Mouse (Mus musculus): ENCODE results near the gene Dhx33. TPM values are rescaled to one million over a fixed set of nuclear protein-coding genes. Genes with fewer than 3 reads are reported as not detected.
A peak's percentile ranks its signal among the peaks of the same experiment; 100 is the strongest.

Gene Dhx33
- polyA plus RNA-seq, 1 experiment from 2014 or later, result 3.5 TPM

DNA sequence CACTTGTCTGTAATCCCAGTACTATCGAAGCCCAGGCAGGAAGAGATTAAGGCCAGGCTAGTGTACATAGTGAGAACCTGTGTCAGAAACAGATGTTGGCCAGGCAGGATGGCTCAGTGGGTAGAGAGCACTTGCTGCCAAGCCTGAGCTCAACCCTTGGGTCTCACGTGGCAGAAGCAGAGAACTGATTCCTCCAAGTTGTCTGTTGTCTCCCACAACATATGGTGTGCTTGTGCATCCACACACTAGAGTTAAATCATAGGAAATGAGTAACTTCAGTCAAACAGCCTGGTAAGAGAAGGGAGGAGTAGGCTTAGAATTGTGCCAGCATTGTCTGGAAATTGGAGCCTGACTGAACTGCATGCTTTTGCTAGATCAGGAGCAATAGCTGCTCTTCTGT lies 29.0 kb downstream of the Dhx33 start:
- Histone ChIP-seq H3K4me2 (replicated peaks; ENCODE audit: low read depth) (no peak overlapping the region), H3K27ac (ENCODE audit: low read depth, low read length) (no peak overlapping the region), H3K4me3 (ENCODE audit: low read depth, low read length) (no peak overlapping the region), H3K36me3 (ENCODE audit: control insufficient read depth, insufficient read depth) (peaks cover 63% of the 10 kb centered on the region), H3K9me3 (ENCODE audit: control insufficient read depth) (no peaks in the 10 kb centered on the region), H3K27me3 (replicated peaks; ENCODE audit: control insufficient read depth, insufficient read depth, low read length) (no peaks in the 10 kb centered on the region), H3K9ac (ENCODE audit: low read depth, low read length) (no peak overlapping the region), H3K4me1 (replicated peaks; ENCODE audit: control insufficient read depth, insufficient read depth, low read length) (no peaks in the 10 kb centered on the region)
- no peak for TF ChIP-seq CTCF (IDR thresholded peaks at IDR 0.05; ENCODE audit: low read depth)
- no peak for ATAC-seq
- WGBS, result 65% methylated on average over 2 of the region's 2 CpGs

DNA sequence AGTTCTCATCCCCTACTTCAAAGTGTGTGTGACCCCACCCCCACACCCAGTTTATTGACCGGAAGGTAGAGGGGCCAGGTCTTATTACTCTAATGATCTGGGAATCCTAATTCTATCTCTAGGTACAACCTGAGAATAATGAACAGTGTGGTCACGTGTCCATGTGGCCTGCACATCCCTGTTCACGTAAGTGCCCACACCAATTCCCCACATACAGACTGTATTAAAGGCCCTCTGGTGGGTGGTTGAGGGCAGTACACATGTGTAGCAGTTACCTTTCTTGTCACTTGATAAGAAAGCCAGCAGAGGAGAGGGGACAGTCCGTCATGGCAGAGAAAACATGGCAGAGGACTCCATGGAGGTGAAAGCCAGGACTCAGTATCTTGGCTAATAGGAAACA lies 30.3 kb downstream of the Dhx33 start:
- peaks cover 52% of the 10 kb centered on the region for H3K36me3 ChIP-seq (ENCODE audit: control insufficient read depth, insufficient read depth)

DNA sequence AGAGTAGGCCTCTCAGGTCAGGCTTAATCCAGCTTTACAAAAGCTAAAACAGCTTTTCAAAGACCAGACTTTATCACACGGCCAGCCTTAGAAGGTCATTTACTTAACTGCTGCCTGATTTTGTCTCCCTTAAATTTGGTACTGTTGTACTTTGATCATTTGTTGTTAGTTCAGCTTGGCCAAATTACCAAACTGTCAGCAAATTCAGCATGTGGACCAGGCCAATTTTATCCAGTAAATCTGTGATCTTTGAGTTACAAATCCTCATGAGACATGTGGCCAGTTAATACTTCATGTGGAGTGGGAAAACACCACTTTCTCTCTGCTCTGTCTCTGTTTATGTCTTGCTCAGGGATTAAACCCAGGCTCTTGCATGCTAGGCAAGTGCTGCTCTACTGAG lies 31.7 kb downstream of the Dhx33 start:
- ATAC-seq, result no peak

More for the DNA sequence above, 30.3 kb downstream of the Dhx33 start:
- peak; percentile 62 for TF ChIP-seq CTCF (IDR thresholded peaks at IDR 0.05; ENCODE audit: low read depth)
- no peaks in the 10 kb centered on the region for H3K4me1 ChIP-seq (replicated peaks; ENCODE audit: control insufficient read depth, insufficient read depth, low read length)
- H3K27ac ChIP-seq (ENCODE audit: low read depth, low read length), result no peak overlapping the region
- H3K9ac ChIP-seq (ENCODE audit: low read depth, low read length), result no peak overlapping the region
- H3K9me3 ChIP-seq (ENCODE audit: control insufficient read depth), result no peaks in the 10 kb centered on the region
- 66% methylated on average over 4 of the region's 4 CpGs for WGBS
- no peak overlapping the region for H3K4me3 ChIP-seq (ENCODE audit: low read depth, low read length)
- no peaks in the 10 kb centered on the region for H3K27me3 ChIP-seq (replicated peaks; ENCODE audit: control insufficient read depth, insufficient read depth, low read length)
- no peak for ATAC-seq
- H3K4me2 ChIP-seq (replicated peaks; ENCODE audit: low read depth), result no peak overlapping the region

DNA sequence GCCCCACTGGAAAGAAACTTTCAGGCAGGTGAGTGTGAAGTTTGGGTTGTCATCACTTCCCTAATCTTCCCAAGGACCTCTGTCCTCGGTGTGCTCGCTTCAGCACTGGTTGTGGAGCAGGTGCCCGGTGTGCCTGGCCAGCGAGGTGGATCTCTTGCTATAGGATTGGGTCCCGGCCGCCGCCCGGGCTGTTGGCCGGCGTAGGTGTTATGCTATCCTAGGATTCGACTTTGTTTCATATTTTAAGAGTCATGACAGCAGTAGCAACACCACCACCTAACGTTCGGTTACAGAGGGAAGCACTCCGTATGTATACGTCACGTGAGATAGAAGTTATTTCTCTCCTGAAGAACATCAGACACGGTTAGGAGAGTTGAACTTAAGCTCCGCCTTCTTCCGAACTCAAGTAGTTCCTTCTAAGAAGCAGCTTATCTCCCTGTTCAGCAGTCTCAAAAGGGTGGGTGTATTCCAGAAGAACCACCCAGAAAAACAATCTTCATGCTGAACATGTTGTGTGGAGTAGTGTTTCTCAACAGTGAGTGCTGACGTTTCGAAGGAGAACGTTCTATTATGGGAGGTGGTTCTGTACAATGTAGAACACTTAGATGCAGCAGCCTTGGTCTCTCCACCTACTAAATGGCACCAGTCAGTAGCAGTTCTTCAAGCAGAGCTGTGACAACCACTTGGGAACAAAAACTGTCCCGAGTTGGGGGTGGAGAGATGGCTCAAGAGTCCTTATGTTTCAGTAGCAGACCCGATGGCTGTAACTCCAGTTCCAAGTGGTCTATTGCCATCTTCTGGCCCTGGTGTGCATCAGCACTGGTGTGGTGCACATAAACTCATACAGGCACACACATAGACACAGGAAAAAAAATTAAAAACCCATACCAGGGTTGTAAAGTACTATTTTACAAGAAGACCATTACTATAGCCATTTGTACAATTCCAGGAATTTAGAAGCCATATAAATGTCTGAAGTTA lies 33.4 kb downstream of the Dhx33 start:
- no peaks in the 10 kb centered on the region for H3K27me3 ChIP-seq (replicated peaks; ENCODE audit: control insufficient read depth, insufficient read depth, low read length)
- H3K4me1 ChIP-seq (replicated peaks; ENCODE audit: control insufficient read depth, insufficient read depth, low read length), result no peaks in the 10 kb centered on the region
- peak overlapping the region; percentile 68 for H3K27ac ChIP-seq (ENCODE audit: low read depth, low read length)
- peaks cover 27% of the 10 kb centered on the region for H3K36me3 ChIP-seq (ENCODE audit: control insufficient read depth, insufficient read depth)
- H3K4me3 ChIP-seq (ENCODE audit: low read depth, low read length), result peak overlapping the region; percentile 94
- peak overlapping the region; percentile 59 for H3K9ac ChIP-seq (ENCODE audit: low read depth, low read length)
- peak; percentile 40 for TF ChIP-seq CTCF (IDR thresholded peaks at IDR 0.05; ENCODE audit: low read depth)
- ATAC-seq, result peak; percentile 19
- 15% methylated on average over 24 of the region's 24 CpGs for WGBS
- no peaks in the 10 kb centered on the region for H3K9me3 ChIP-seq (ENCODE audit: control insufficient read depth)
- H3K4me2 ChIP-seq (replicated peaks; ENCODE audit: low read depth), result peak overlapping the region; percentile 90

More for the DNA sequence above, 31.7 kb downstream of the Dhx33 start:
- H3K4me2 ChIP-seq (replicated peaks; ENCODE audit: low read depth), result no peak overlapping the region
- no peaks in the 10 kb centered on the region for H3K9me3 ChIP-seq (ENCODE audit: control insufficient read depth)
- no peaks in the 10 kb centered on the region for H3K4me1 ChIP-seq (replicated peaks; ENCODE audit: control insufficient read depth, insufficient read depth, low read length)
- 65% methylated on average over 1 of the region's 1 CpGs for WGBS
- no peak overlapping the region for H3K9ac ChIP-seq (ENCODE audit: low read depth, low read length)
- H3K27me3 ChIP-seq (replicated peaks; ENCODE audit: control insufficient read depth, insufficient read depth, low read length), result no peaks in the 10 kb centered on the region
- H3K4me3 ChIP-seq (ENCODE audit: low read depth, low read length), result no peak overlapping the region
- H3K27ac ChIP-seq (ENCODE audit: low read depth, low read length), result no peak overlapping the region
- H3K36me3 ChIP-seq (ENCODE audit: control insufficient read depth, insufficient read depth), result peaks cover 39% of the 10 kb centered on the region
- TF ChIP-seq CTCF (IDR thresholded peaks at IDR 0.05; ENCODE audit: low read depth), result no peak

DNA sequence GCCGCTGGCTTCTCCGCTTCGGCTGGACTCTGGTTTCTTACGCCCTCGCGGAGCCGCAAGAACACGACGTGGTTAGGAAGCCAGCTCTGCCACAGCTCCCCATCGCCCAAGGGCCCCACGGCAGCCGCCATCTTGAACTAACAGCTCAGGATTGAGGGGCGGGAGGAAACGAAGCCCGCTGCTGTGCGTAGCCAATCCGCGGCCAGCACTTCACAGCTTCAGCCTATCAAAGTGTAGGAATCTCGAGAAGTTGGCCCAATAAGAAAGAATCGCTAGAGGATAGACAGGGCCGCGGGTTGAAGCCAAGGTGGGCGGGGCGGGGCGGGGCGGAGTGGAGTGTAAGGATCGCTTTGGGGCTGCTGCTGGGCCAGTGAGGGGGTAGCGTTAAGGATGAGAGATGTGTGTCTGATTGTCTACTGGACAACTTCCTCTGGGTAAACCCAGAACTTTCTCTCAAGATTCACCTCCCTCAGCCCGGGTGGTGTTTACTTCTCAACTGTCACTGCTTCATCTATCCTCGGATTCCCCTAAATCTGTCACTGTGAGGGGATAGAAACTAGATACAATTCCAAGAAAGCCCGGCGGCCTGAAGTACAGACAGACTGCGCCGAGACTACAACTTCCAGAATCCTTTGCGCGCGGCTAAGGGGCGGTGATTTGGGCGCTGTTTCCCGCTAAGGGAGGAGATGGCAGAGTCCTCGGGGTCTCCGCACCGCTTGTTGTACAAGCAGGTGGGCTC lies 34.2 kb downstream of the Dhx33 start, which contains the start of the genes Nup88 and Rpain:
TSS of gene Nup88 (minus strand) at position 153 of the 739 bp plus-strand sequence.
TSS of gene Rpain (plus strand) at position 393 of the 739 bp plus-strand sequence.
- under 1% methylated on average over 43 of the region's 43 CpGs for WGBS
- H3K36me3 ChIP-seq (ENCODE audit: control insufficient read depth, insufficient read depth), result peaks cover 28% of the 10 kb centered on the region
- H3K27me3 ChIP-seq (replicated peaks; ENCODE audit: control insufficient read depth, insufficient read depth, low read length), result no peaks in the 10 kb centered on the region
- peak within 1 kb of the TSS; percentile 90 for H3K4me2 ChIP-seq (replicated peaks; ENCODE audit: low read depth)
- peak within 1 kb of the TSS; percentile 94 for H3K4me3 ChIP-seq (ENCODE audit: low read depth, low read length)
- TF ChIP-seq CTCF (IDR thresholded peaks at IDR 0.05; ENCODE audit: low read depth), result no peak
- H3K4me1 ChIP-seq (replicated peaks; ENCODE audit: control insufficient read depth, insufficient read depth, low read length), result no peaks in the 10 kb centered on the region
- peak within 1 kb of the TSS; percentile 88 for H3K9ac ChIP-seq (ENCODE audit: low read depth, low read length)
- peak; percentile 96 for ATAC-seq
- no peaks in the 10 kb centered on the region for H3K9me3 ChIP-seq (ENCODE audit: control insufficient read depth)
- peak within 1 kb of the TSS; percentile 85 for H3K27ac ChIP-seq (ENCODE audit: low read depth, low read length)

All from intestine, postnatal 0 days (tissue).